Mouse (Mus musculus) cortical plate, adult 2 months (tissue): ENCODE data around the gene Cmtm8.

ENCODE experiments used
- CTCF ChIP-seq: fragments of 200-500 bp; IDR thresholded peaks from 2 replicates; pipeline ENCODE4 v1.5.1; 2011; ENCODE audit warnings: mild to moderate bottlenecking, control low read depth, low read length; ENCODE audit not compliant: insufficient read depth; ENCODE audit errors: extremely low read depth
- POLR2A ChIP-seq: fragments of 200-500 bp; IDR thresholded peaks from 2 replicates; pipeline ENCODE4 v1.6.1; 2011; ENCODE audit warnings: mild to moderate bottlenecking, low read length, control low read depth; ENCODE audit not compliant: insufficient read depth; ENCODE audit errors: extremely low read depth

DNA sequence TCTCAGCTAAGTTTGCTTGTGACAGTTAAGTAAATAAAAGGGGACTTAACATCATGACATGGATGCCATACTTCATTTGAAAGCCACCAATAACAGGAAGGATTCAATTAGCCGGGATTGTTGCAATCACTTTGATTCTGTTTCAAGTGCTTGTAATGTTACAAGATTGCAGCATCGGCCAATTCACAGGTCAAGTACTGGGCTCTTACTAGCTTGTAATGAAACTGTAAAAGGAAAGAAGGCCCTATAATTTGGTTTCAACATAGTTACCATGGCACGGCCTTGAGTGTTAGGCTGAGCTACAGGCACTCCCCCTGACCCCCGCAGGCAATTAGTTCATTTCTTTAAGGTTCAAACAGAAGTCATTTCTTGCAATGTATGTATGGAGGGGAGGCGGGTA, 5.1 kb downstream of the Cmtm8 start:
- TF ChIP-seq POLR2A, result no peak
- no peak for TF ChIP-seq CTCF
